Mouse (Mus musculus): ENCODE measurements around the gene Brd3os. TPM values are rescaled to one million over a fixed set of nuclear protein-coding genes. Genes with fewer than 3 reads are reported as not detected.

The Brd3os gene
- polyA plus RNA-seq, 1 experiment from 2014 or later, result 10.7 TPM

DNA sequence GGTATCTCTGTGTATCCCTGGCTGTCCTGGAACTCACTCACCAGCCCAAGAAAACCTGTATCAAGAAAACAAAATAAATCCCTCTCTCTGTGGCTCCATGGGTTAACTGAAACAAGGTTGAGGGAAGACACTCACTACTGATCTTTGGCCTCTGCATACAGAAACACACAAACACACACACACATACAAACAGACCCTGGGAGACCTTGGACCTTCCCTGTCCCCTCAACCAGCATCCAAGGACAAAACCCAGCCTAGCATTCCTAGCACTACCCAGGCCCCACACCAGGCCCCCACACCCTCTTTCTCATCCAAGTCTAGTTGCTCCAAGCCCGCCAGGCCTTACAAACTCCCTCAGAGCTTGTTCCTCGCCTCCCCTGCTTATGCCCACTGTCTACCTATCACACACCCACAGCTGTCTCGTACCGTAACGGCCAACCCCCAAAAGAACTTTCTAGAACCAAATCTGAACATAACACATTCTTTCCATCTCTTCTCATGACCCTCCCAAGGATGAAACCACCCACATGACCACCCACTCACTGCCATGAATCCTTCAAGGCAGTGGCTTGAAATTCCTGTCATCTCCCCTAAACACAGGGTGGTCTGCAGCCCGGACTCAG is 31.5 kb upstream of the Brd3os start:
- no peaks in the 10 kb centered on the region for H3K27me3 ChIP-seq
- H3K4me1 ChIP-seq (replicated peaks), result peaks cover 63% of the 10 kb centered on the region
- H3K4me3 ChIP-seq (replicated peaks), result no peak overlapping the region
- WGBS, result 89% methylated on average over 6 of the region's 6 CpGs
- no peak overlapping the region for H3K9ac ChIP-seq (replicated peaks)
- no peaks in the 10 kb centered on the region for H3K36me3 ChIP-seq
- no peaks in the 10 kb centered on the region for H3K9me3 ChIP-seq
- ATAC-seq (ENCODE audit: insufficient number of reproducible peaks, insufficient read depth, low FRiP score, low TSS enrichment, low read depth), result no peak
- no peak overlapping the region for H3K4me2 ChIP-seq
- no peak overlapping the region for H3K27ac ChIP-seq

DNA sequence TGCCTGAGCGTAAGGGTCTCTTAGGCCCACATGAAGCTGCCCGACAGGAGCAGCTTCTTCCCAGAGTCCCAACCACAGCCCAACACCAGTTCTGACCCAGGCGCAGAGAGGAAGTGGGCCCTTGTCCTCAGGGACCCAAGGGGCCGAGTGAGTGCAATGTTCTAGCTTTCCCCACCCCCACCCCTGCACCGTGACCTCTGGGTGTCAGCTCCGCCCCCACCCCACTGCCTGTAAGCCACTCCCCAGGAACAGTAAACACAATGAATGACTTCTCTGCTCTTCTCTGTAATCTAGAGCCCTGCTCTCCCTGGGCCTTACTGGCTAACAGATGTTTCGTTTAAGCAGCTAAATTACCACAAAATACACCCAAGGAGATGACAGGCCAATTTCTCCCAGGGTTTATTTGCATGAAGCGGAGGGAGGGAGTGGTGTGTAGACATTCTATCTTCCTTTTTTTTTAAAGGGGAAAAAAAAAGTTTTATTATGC is 30.4 kb upstream of the Brd3os start:
- ATAC-seq (ENCODE audit: insufficient number of reproducible peaks, insufficient read depth, low FRiP score, low TSS enrichment, low read depth), result no peak
- Histone ChIP-seq H3K36me3 (no peaks in the 10 kb centered on the region), H3K4me3 (replicated peaks) (no peak overlapping the region), H3K4me1 (replicated peaks) (peaks cover 67% of the 10 kb centered on the region), H3K27ac (peak overlapping the region; percentile 75), H3K9me3 (no peaks in the 10 kb centered on the region), H3K4me2 (peak overlapping the region; percentile 26), H3K27me3 (no peaks in the 10 kb centered on the region), H3K9ac (replicated peaks) (no peak overlapping the region)
- 12% methylated on average over 8 of the region's 8 CpGs for whole genome bisulfite sequencing

DNA sequence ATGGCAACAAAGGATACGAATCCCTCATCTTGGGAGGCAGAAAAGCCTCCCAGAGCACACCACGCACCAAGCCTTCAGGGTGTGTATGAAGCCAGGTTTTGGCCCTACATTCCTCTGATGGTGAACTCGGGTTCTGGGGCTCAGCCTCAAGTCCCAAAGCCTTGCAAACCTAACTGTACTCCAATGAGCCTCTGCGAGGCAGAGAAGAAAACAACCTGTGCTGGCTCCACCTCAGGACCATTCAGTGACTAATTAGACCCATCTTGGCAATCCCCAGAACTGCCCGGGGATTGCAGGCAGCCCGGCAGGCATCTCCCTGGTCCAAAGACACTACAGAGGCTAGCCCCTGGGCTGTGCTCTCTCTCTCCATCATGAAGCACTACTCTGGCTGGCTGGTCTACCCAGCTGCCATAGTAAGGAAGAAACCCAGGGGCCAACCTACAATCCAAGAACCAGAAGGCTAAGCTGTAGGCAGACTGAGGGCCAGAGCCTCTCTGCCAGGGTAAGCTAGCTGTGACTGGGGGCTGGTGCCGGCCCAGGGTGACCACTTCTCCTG is 29.8 kb upstream of the Brd3os start:
- WGBS, result 10% methylated on average over 7 of the region's 7 CpGs
- H3K4me2 ChIP-seq, result 0 out of 2 replicates have a peak overlapping the region, but pooled peaks have one; percentile 26
- H3K36me3 ChIP-seq, result no peaks in the 10 kb centered on the region
- 0 out of 2 replicates have a peak overlapping the region, but pooled peaks have one; percentile 8 for H3K9ac ChIP-seq (replicated peaks)
- no peak overlapping the region for H3K4me3 ChIP-seq (replicated peaks)
- H3K27me3 ChIP-seq, result no peaks in the 10 kb centered on the region
- H3K4me1 ChIP-seq (replicated peaks), result peaks cover 73% of the 10 kb centered on the region
- ATAC-seq (ENCODE audit: insufficient number of reproducible peaks, insufficient read depth, low FRiP score, low TSS enrichment, low read depth), result no peak
- H3K27ac ChIP-seq, result peak overlapping the region; percentile 75
- H3K9me3 ChIP-seq, result no peaks in the 10 kb centered on the region

DNA sequence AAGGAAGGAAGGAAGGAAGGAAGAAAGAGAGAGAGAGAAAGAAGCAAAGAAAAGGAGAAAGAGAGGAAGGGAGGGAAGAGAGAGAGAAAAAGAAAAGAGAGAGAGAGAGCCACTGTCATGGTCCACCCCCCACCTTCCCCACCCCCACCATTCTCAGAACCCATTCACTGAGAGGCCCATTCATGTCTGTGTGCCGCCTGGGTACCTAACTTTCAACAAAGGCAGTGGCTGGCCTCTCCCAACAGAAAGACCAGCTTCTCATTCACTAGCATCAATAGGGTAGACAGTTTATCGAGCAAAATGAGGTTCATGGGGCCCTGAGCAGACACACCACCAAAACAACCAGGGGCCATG is 28.6 kb upstream of the Brd3os start:
- peaks cover 76% of the 10 kb centered on the region for H3K4me1 ChIP-seq (replicated peaks)

DNA sequence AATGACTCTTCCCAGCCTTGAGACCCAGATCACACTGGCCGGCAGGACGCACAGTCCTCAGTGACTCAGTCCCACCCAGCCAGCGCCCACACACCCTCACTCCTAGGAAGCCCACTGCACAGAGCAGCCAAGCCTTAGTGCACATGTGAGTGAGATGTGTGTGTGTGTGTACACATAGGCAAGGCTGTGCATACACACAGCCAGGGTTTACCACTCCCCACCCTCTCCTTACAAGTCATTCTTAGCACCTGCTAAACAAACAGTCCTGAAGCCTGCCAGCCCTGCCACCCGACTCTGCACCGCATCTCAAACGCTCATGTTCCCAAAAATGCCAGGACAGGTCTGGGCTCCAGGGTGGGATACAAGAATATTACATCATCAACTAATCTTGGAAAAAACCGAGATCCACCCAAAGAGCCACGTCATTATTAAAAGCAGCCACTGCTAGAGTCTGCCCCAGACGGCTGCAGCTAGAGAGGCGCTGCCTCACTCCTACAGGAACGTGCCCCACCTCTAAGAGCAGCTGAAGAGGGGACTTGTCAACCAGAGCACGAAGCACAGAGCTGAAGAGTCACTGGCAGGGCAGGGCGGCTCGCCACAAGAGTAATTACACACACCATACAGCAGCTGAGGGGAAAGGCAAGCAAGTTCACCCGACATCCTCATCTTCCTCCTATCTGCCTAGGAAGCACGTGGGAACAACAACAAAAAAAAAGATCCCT is 28.0 kb upstream of the Brd3os start:
- H3K4me1 ChIP-seq (replicated peaks), result peaks cover 81% of the 10 kb centered on the region
- no peak for ATAC-seq (ENCODE audit: insufficient number of reproducible peaks, insufficient read depth, low FRiP score, low TSS enrichment, low read depth)
- H3K4me2 ChIP-seq, result 0 out of 2 replicates have a peak overlapping the region, but pooled peaks have one; percentile 8
- H3K9me3 ChIP-seq, result no peaks in the 10 kb centered on the region
- WGBS, result 39% methylated on average over 16 of the region's 16 CpGs
- no peak overlapping the region for H3K9ac ChIP-seq (replicated peaks)
- peak overlapping the region; percentile 17; the same call in 1 of the 2 replicates for H3K27ac ChIP-seq
- H3K36me3 ChIP-seq, result no peaks in the 10 kb centered on the region
- no peak overlapping the region for H3K4me3 ChIP-seq (replicated peaks)
- no peaks in the 10 kb centered on the region for H3K27me3 ChIP-seq

More for the DNA sequence above, 28.6 kb upstream of the Brd3os start:
- Histone ChIP-seq H3K9me3 (no peaks in the 10 kb centered on the region), H3K4me2 (no peak overlapping the region), H3K27ac (peak overlapping the region; percentile 17; the same call in 1 of the 2 replicates), H3K36me3 (no peaks in the 10 kb centered on the region), H3K27me3 (no peaks in the 10 kb centered on the region), H3K4me3 (replicated peaks) (no peak overlapping the region), H3K9ac (replicated peaks) (no peak overlapping the region)
- no peak for ATAC-seq (ENCODE audit: insufficient number of reproducible peaks, insufficient read depth, low FRiP score, low TSS enrichment, low read depth)
- WGBS, result 54% methylated on average over 2 of the region's 2 CpGs

DNA sequence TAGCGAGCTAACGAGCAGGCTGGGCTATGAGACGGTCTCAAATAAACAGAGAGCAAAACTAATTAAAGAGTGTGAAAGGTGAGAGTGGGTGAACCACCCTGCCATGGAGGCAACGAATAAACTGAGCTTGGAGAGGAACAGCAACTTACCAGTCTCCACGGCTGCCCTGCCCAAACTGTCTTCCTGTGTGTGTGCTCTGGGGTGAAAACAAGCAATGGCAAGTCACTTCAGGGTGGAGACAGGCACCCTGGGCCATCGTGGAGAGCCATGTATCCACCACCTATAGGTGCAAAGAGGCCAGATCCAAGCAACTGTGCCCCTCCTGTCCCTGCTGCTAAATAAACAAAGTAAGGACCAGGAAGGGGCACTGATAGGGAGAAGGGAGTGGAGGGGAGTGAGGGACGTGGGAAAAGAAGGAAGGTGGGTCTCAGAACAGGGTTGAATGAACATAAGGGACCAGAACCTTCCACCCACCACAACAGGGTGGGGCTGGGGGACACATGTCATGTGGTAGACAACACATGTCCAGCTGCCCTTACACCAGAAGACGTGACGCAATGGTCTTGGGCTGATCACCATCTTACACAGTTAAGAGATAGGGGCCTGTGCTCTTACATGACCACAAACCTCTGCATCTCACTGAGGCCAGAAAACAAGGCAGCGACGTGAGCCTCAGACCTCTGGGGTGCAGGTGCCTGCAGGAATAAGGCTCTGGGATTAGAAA is 26.9 kb upstream of the Brd3os start:
- ATAC-seq (ENCODE audit: insufficient number of reproducible peaks, insufficient read depth, low FRiP score, low TSS enrichment, low read depth), result no peak
- H3K4me2 ChIP-seq, result no peak overlapping the region

DNA sequence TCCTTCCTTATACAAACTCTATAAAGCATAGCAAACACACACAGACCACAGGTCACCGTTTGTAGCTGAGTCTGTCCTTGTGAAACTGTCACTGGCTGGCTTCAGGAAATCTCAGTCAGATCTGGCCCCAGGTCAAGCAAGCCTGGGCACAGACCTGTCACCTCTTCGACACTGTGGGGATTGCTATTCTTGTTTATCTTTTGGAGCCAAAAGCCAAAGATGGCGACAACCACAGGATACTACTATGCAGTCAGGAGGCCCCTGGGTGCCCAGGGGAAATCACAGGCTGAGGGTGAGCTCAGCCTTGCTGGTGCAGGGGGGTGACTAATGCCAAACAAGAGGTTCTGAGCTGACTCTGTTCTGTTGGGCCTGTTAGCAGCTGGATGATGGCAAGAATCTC is 25.7 kb upstream of the Brd3os start:
- H3K4me3 ChIP-seq (replicated peaks), result no peak overlapping the region
- no peaks in the 10 kb centered on the region for H3K36me3 ChIP-seq
- no peaks in the 10 kb centered on the region for H3K9me3 ChIP-seq
- peaks cover 83% of the 10 kb centered on the region for H3K4me1 ChIP-seq (replicated peaks)
- ATAC-seq (ENCODE audit: insufficient number of reproducible peaks, insufficient read depth, low FRiP score, low TSS enrichment, low read depth), result no peak
- no peak overlapping the region for H3K9ac ChIP-seq (replicated peaks)
- 0 out of 2 replicates have a peak overlapping the region, but pooled peaks have one; percentile 31 for H3K27ac ChIP-seq
- peak overlapping the region; percentile 15 for H3K4me2 ChIP-seq
- H3K27me3 ChIP-seq, result no peaks in the 10 kb centered on the region
- 28% methylated on average over 3 of the region's 3 CpGs for WGBS

More for the DNA sequence above, 26.9 kb upstream of the Brd3os start:
- H3K36me3 ChIP-seq, result no peaks in the 10 kb centered on the region
- 0 out of 2 replicates have a peak overlapping the region, but pooled peaks have one; percentile 31 for H3K27ac ChIP-seq
- H3K27me3 ChIP-seq, result no peaks in the 10 kb centered on the region
- H3K4me1 ChIP-seq (replicated peaks), result peaks cover 89% of the 10 kb centered on the region
- no peak overlapping the region for H3K4me3 ChIP-seq (replicated peaks)
- WGBS, result 56% methylated on average over 11 of the region's 11 CpGs
- H3K9ac ChIP-seq (replicated peaks), result no peak overlapping the region
- H3K9me3 ChIP-seq, result no peaks in the 10 kb centered on the region

DNA sequence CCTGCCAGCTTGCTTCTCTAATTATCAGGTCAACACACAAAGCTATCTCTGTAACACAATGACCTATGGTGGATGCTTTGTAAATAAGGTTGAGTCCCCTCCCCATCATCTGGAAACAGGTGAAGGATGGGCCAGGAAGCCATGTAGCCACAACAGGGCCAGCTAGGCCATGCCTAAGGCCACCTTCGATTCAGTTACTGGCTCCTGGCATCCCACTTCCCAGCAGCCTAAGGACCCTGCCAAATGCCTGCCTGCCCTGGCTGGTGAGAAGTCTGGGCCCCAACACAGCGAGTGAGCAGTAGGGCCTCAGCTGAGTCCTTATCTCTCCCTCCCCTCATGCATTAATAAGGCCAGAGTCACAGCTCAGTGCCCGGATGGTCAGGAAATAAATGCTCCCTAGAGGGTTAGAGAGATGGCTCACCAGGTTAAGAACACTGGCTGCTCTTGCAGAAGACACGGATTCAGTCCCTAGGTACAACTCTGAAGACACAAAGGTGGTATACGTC is 24.4 kb upstream of the Brd3os start:
- peaks cover 72% of the 10 kb centered on the region for H3K4me1 ChIP-seq (replicated peaks)
- 73% methylated on average over 5 of the region's 5 CpGs for WGBS
- no peak overlapping the region for H3K27ac ChIP-seq
- H3K9me3 ChIP-seq, result no peaks in the 10 kb centered on the region
- H3K36me3 ChIP-seq, result 0 out of 2 replicates have a peak, but pooled peaks cover under 1% of the 10 kb centered on the region
- ATAC-seq (ENCODE audit: insufficient number of reproducible peaks, insufficient read depth, low FRiP score, low TSS enrichment, low read depth), result no peak
- H3K9ac ChIP-seq (replicated peaks), result no peak overlapping the region
- no peak overlapping the region for H3K4me2 ChIP-seq
- H3K27me3 ChIP-seq, result no peaks in the 10 kb centered on the region
- H3K4me3 ChIP-seq (replicated peaks), result no peak overlapping the region

DNA sequence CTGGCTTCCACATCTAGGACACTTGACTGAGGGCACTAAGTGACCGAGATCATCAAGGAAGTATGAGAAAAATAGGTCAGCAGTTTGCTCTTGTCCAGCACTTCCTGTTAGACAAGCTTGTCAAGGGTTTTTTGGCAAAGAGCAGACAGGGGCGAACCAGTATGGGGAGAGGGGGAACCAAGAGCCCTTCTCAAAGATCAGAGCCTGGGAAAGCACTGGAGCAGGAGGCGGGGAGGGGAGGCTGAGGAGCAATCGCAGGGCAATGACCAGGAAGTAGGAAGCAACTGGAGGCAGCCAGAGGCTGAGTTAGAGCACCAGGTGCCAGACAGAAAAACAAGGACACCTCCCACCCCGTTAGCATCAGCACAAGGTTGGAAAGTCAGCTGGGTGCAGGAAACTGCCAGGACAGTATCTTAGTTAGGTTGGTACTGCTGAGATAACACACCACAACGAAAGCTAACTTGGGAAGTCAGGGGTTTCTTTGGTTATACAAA is 23.5 kb upstream of the Brd3os start:
- 0 out of 2 replicates have a peak, but pooled peaks cover 3% of the 10 kb centered on the region for H3K36me3 ChIP-seq
- no peak overlapping the region for H3K4me2 ChIP-seq
- WGBS, result 40% methylated on average over 6 of the region's 6 CpGs
- no peaks in the 10 kb centered on the region for H3K27me3 ChIP-seq
- no peak overlapping the region for H3K9ac ChIP-seq (replicated peaks)
- no peak for ATAC-seq (ENCODE audit: insufficient number of reproducible peaks, insufficient read depth, low FRiP score, low TSS enrichment, low read depth)
- peaks cover 76% of the 10 kb centered on the region for H3K4me1 ChIP-seq (replicated peaks)
- H3K9me3 ChIP-seq, result no peaks in the 10 kb centered on the region
- H3K27ac ChIP-seq, result no peak overlapping the region
- no peak overlapping the region for H3K4me3 ChIP-seq (replicated peaks)

DNA sequence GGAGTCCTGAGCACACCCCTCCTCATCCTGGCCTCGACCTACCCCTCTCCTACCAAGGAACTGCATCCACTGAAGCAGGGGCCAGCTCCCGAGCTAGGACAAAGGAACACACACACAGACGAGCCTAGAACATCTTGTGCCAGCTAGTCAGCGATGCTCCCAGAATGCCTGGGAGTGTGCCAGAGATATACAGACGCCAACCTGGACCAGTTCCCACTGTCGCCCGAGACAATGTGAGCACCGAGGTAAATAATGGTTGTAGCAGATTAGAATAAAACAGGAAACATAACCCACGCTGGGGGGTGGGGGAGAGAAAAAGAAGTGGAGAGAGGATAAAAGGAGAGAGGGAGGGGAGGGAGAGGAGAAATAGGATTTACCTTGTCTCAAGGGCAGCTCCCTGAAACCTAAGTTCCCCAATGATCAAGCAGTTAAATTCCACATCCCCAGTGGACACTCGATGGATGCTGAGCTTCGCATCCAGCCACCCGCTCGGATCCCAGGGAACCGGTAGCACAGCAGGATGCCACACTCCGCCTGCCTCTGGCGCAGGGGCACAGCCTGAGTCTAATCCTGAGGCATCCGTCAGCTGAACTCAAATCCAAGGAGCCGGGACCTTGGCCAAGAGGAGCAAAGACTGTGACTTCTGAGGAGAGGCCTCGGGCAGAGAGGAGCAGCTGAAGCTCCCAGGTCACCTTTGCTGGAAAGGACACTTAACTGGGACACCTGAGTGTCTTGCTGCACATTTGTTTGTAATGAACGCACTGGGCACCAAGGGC is 20.6 kb upstream of the Brd3os start:
- Histone ChIP-seq H3K9ac (replicated peaks) (no peak overlapping the region), H3K4me2 (no peak overlapping the region), H3K27me3 (no peaks in the 10 kb centered on the region), H3K4me1 (replicated peaks) (peaks cover 66% of the 10 kb centered on the region), H3K27ac (no peak overlapping the region), H3K4me3 (replicated peaks) (no peak overlapping the region), H3K36me3 (0 out of 2 replicates have a peak, but pooled peaks cover 3% of the 10 kb centered on the region), H3K9me3 (no peaks in the 10 kb centered on the region)
- WGBS, result 86% methylated on average over 20 of the region's 20 CpGs
- ATAC-seq (ENCODE audit: insufficient number of reproducible peaks, insufficient read depth, low FRiP score, low TSS enrichment, low read depth), result no peak
